ENCODE assay signal across 10 mouse cellular contexts in the genomic region with DNA sequence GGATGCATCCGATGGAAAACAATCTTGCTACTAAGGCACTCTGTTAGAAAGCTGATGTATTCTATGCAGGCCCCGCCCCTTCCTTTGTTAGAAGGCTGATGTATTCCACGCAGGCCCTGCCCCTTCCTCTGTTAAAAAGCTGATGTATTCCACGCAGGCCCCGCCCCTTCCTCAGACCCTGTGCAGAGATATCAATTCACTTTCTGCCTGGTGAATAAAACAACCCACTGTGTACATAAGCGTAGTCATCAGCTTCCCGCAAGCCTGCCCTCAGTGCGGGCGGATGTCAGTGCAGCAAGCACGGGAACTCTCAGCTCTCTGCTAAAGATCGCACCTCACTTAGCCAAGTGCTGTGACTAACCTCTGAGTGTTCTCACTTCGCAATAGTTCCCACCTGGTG.
DNase-seq lines count a peak whose midpoint lies in the region; ATAC-seq and TF ChIP-seq lines count a peak whose summit lies in the region.
"Had no signal": no experiment of that assay in that cellular context is flagged by ENCODE, and none has a peak within 500 bp of the region (broad histone marks: within the 10 kb centered on the region; RNA-seq: fewer than 3 reads in every experiment).

No protein-coding gene starts in this region.

- no peaks in the 10 kb centered on the region for H3K4me1 ChIP-seq in liver, embryonic 11.5 days (replicated peaks; ENCODE audit: control insufficient read depth, insufficient read depth, low read length)
- H3K4me1 ChIP-seq in liver, embryonic 12.5 days, result peaks cover 11% of the 10 kb centered on the region; the same call in 1 of the 2 replicates
- 0 out of 2 replicates have a peak, but pooled peaks cover 5% of the 10 kb centered on the region for H3K4me1 ChIP-seq in lung, embryonic 14.5 days (ENCODE audit: insufficient read depth)
- H3K4me1 ChIP-seq in stomach, embryonic 14.5 days (ENCODE audit: control insufficient read depth, insufficient read depth, low read length), result no peaks in the 10 kb centered on the region
- H3K4me1 ChIP-seq: limb, embryonic 13.5 days had no signal

- DNase-seq in liver, embryonic 11.5 days (ENCODE audit: low spot score), result peak; percentile 41
- DNase-seq in embryo, embryonic 10.5 days (ENCODE audit: low spot score), result peak; percentile 61
- DNase-seq in lung, embryonic 14.5 days, result peak; percentile 61
- DNase-seq in layer of hippocampus, adult 11-12 months (ENCODE audit: low spot score), result no peak
- no peak for DNase-seq in right cerebral cortex, postnatal 25 days
- DNase-seq: gastrocnemius, postnatal 36 days had no signal

- 81% methylated on average over 12 of the region's 12 CpGs for WGBS in liver, embryonic 11.5 days
- 82% methylated on average over 12 of the region's 12 CpGs for WGBS in liver, embryonic 12.5 days (ENCODE audit: insufficient replicate concordance)
- 68% methylated on average over 12 of the region's 12 CpGs for WGBS in lung, embryonic 14.5 days
- 62% methylated on average over 12 of the region's 12 CpGs for WGBS in stomach, embryonic 14.5 days

- H3K4me3 ChIP-seq in liver, embryonic 11.5 days (ENCODE audit: low read depth, low read length), result no peak overlapping the region
- no peak overlapping the region for H3K4me3 ChIP-seq in liver, embryonic 12.5 days
- no peak overlapping the region for H3K4me3 ChIP-seq in lung, embryonic 14.5 days (ENCODE audit: low read depth, low read length)
- no peak overlapping the region for H3K4me3 ChIP-seq in stomach, embryonic 14.5 days (ENCODE audit: low read depth, low read length)
- H3K4me3 ChIP-seq: limb, embryonic 13.5 days had no signal

- H3K36me3 ChIP-seq in liver, embryonic 11.5 days (ENCODE audit: control insufficient read depth, insufficient read depth, low read length), result peaks cover 19% of the 10 kb centered on the region
- peaks cover 44% of the 10 kb centered on the region for H3K36me3 ChIP-seq in liver, embryonic 12.5 days
- peaks cover 25% of the 10 kb centered on the region for H3K36me3 ChIP-seq in lung, embryonic 14.5 days (ENCODE audit: insufficient read depth)
- peaks cover 6% of the 10 kb centered on the region; the same call in 1 of the 2 replicates for H3K36me3 ChIP-seq in stomach, embryonic 14.5 days (ENCODE audit: control insufficient read depth, insufficient read depth, low read length)

- H3K9me3 ChIP-seq in liver, embryonic 11.5 days (ENCODE audit: control insufficient read depth, low read length), result no peaks in the 10 kb centered on the region
- H3K9me3 ChIP-seq in liver, embryonic 12.5 days (replicated peaks), result no peaks in the 10 kb centered on the region
- no peaks in the 10 kb centered on the region for H3K9me3 ChIP-seq in lung, embryonic 14.5 days (ENCODE audit: low read depth, low read length)
- no peaks in the 10 kb centered on the region for H3K9me3 ChIP-seq in stomach, embryonic 14.5 days (ENCODE audit: control insufficient read depth, low read depth, low read length)
- H3K9me3 ChIP-seq: limb, embryonic 13.5 days had no signal

- TF ChIP-seq CTCF in lung, embryonic 14.5 days (IDR thresholded peaks at IDR 0.05; ENCODE audit: low read depth), result no peak

- H3K27ac ChIP-seq in liver, embryonic 11.5 days (ENCODE audit: low read depth, low read length), result no peak overlapping the region
- H3K27ac ChIP-seq in liver, embryonic 12.5 days, result no peak overlapping the region
- H3K27ac ChIP-seq in lung, embryonic 14.5 days (ENCODE audit: low read depth), result no peak overlapping the region
- no peak overlapping the region for H3K27ac ChIP-seq in stomach, embryonic 14.5 days (ENCODE audit: low read length)
- H3K27ac ChIP-seq: limb, embryonic 13.5 days had no signal

- H3K27me3 ChIP-seq in liver, embryonic 11.5 days (replicated peaks; ENCODE audit: control insufficient read depth, insufficient read depth, low read length), result no peaks in the 10 kb centered on the region
- H3K27me3 ChIP-seq in liver, embryonic 12.5 days (replicated peaks), result no peaks in the 10 kb centered on the region
- no peaks in the 10 kb centered on the region for H3K27me3 ChIP-seq in lung, embryonic 14.5 days (ENCODE audit: insufficient read depth, low read length)
- no peaks in the 10 kb centered on the region for H3K27me3 ChIP-seq in stomach, embryonic 14.5 days (ENCODE audit: control insufficient read depth, insufficient read depth, low read length)
- H3K27me3 ChIP-seq: limb, embryonic 13.5 days had no signal

- peak; percentile 53 for ATAC-seq in liver, embryonic 11.5 days (replicated peaks; ENCODE audit: low FRiP score)
- ATAC-seq in liver, embryonic 12.5 days, result no peak; the same call in 1 of the 2 replicates
- ATAC-seq in lung, embryonic 14.5 days (ENCODE audit: insufficient read depth), result peak; percentile 65; the same call in 1 of the 2 replicates
- peak; percentile 67; the same call in 1 of the 2 replicates for ATAC-seq in stomach, embryonic 14.5 days (ENCODE audit: insufficient number of reproducible peaks, insufficient read depth, low FRiP score, low read depth)
- ATAC-seq in erythroid progenitor cell, adult 5-6 weeks (replicated peaks; ENCODE audit: low FRiP score, poor library complexity, severe bottlenecking), result no peak

- H3K4me2 ChIP-seq in liver, embryonic 11.5 days, result no peak overlapping the region
- no peak overlapping the region for H3K4me2 ChIP-seq in liver, embryonic 12.5 days
- H3K4me2 ChIP-seq in lung, embryonic 14.5 days, result no peak overlapping the region
- no peak overlapping the region for H3K4me2 ChIP-seq in stomach, embryonic 14.5 days (replicated peaks; ENCODE audit: low read depth, low read length)
- H3K4me2 ChIP-seq: limb, embryonic 13.5 days had no signal

- H3K9ac ChIP-seq in liver, embryonic 11.5 days (ENCODE audit: low read depth, low read length), result no peak overlapping the region
- no peak overlapping the region for H3K9ac ChIP-seq in liver, embryonic 12.5 days
- H3K9ac ChIP-seq in lung, embryonic 14.5 days, result no peak overlapping the region
- H3K9ac ChIP-seq in stomach, embryonic 14.5 days (replicated peaks; ENCODE audit: low read depth, low read length), result no peak overlapping the region
- H3K9ac ChIP-seq: limb, embryonic 13.5 days had no signal

Comparison
In these comparisons a context has a peak if more than half of its experiments do, and no peak if none do; other contexts are left out.
1. ATAC-seq: peak in liver, embryonic 11.5 days (single experiment), lung, embryonic 14.5 days (single experiment) and stomach, embryonic 14.5 days (single experiment); none in liver, embryonic 12.5 days (single experiment) and erythroid progenitor cell, adult 5-6 weeks (single experiment).
2. DNase-seq: peak in liver, embryonic 11.5 days (single experiment), embryo, embryonic 10.5 days (single experiment) and lung, embryonic 14.5 days (single experiment); none in layer of hippocampus, adult 11-12 months (single experiment) and right cerebral cortex, postnatal 25 days (single experiment).